Mouse (Mus musculus): ENCODE measurements at regions not wholly inside any gene's neighbourhood (a gene's known extent, or its start where the extent isn't known, plus 50 kb on each side); places are given as distances from the start of the nearest gene placed in this dataset.

GRCm38 (mm10) chr16:52789946-52790345 is 336.1 kb upstream of the Alcam start:
- ATAC-seq (ENCODE audit: poor library complexity, severe bottlenecking) = no peak

GRCm38 (mm10) chr16:52747744-52748143 is 293.9 kb upstream of the Alcam start:
- no peak for ATAC-seq (ENCODE audit: poor library complexity, severe bottlenecking)

- no peak for ATAC-seq (ENCODE audit: poor library complexity, severe bottlenecking)
Measured at GRCm38 (mm10) chr16:52746186-52746585, 292.3 kb upstream of the Alcam start.

- ATAC-seq (ENCODE audit: poor library complexity, severe bottlenecking) = no peak
Measured at GRCm38 (mm10) chr16:52744720-52745119, 290.8 kb upstream of the Alcam start.

- ATAC-seq (ENCODE audit: poor library complexity, severe bottlenecking) = no peak
Measured at GRCm38 (mm10) chr16:52742166-52742565, 288.3 kb upstream of the Alcam start.

GRCm38 (mm10) chr16:52726120-52726844 is 272.4 kb upstream of the Alcam start:
- ATAC-seq (ENCODE audit: poor library complexity, severe bottlenecking) = no peak

- ATAC-seq (ENCODE audit: poor library complexity, severe bottlenecking) = no peak
Measured at GRCm38 (mm10) chr16:52718231-52718932, 264.5 kb upstream of the Alcam start.

GRCm38 (mm10) chr16:52690272-52690671 is 236.4 kb upstream of the Alcam start:
- ATAC-seq (ENCODE audit: poor library complexity, severe bottlenecking) = no peak

- no peak for ATAC-seq (ENCODE audit: poor library complexity, severe bottlenecking)
Measured at GRCm38 (mm10) chr16:52654825-52655224, 201.0 kb upstream of the Alcam start.

Measured in megakaryocyte, adult 5-6 weeks (primary cell).